Mouse (Mus musculus) bone marrow macrophage, adult 2 months (primary cell): ENCODE data around the gene Sbk1.

Experiments
- CTCF ChIP-seq: IDR thresholded peaks from 2 replicates; pipeline ENCODE4 v1.5.1; 2012; ENCODE audit warnings: low read depth, mild to moderate bottlenecking, low read length, moderate library complexity
- POLR2A ChIP-seq: IDR thresholded peaks from 2 replicates; pipeline ENCODE4 v1.6.1; 2012; ENCODE audit warnings: mild to moderate bottlenecking, low read depth, low read length, borderline replicate concordance

- TF ChIP-seq CTCF (no peak), POLR2A (no peak)
Observed at GRCm38 (mm10) chr7:126285293-126286211, 13.1 kb downstream of the Sbk1 start.
